Mouse (Mus musculus) forebrain, embryonic 16.5 days (tissue): ENCODE measurements around the gene Catsper2. TPM values are rescaled to one million over a fixed set of nuclear protein-coding genes. Genes with fewer than 3 reads are reported as not detected.
A peak's percentile ranks its signal among the peaks of the same experiment; 100 is the strongest.

ENCODE experiments used
- ATAC-seq: fragments of 200-750 bp; cut with Nextera tagmentation; 2 replicates; pipeline ENCODE4 v1.8.0; 2017; ENCODE audit warnings: mild to moderate bottlenecking, moderate library complexity
- H3K27ac ChIP-seq: fragments of 300-500 bp; sonication (generic); 2 replicates; pipeline ENCODE4 v1.5.1; 2014; ENCODE audit warnings: low read length, control low read depth
- H3K27me3 ChIP-seq: fragments of 300-500 bp; sonication (generic); replicated peaks from 2 replicates; pipeline ENCODE4 v1.6.1; 2014; ENCODE audit warnings: low read length; ENCODE audit not compliant: control insufficient read depth, insufficient read depth
- H3K36me3 ChIP-seq: fragments of 300-500 bp; sonication (generic); 2 replicates; pipeline ENCODE4 v1.6.1; 2014; ENCODE audit not compliant: control insufficient read depth, insufficient read depth
- H3K4me1 ChIP-seq: fragments of 300-500 bp; sonication (generic); replicated peaks from 2 replicates; pipeline ENCODE4 v1.6.1; 2014; ENCODE audit warnings: low read length; ENCODE audit not compliant: control insufficient read depth, insufficient read depth
- H3K4me2 ChIP-seq: fragments of 300-500 bp; sonication (generic); 2 replicates; pipeline ENCODE4 v1.6.1; 2014; ENCODE audit warnings: mild to moderate bottlenecking, low read length, control low read depth
- H3K4me3 ChIP-seq: fragments of 300-500 bp; sonication (generic); replicated peaks from 2 replicates; pipeline ENCODE4 v1.5.1; 2014; ENCODE audit warnings: mild to moderate bottlenecking, low read length, control low read depth
- H3K9ac ChIP-seq: fragments of 300-500 bp; sonication (generic); replicated peaks from 2 replicates; pipeline ENCODE4 v1.6.1; 2014; ENCODE audit warnings: low read depth, low read length, control low read depth
- H3K9me3 ChIP-seq: fragments of 300-500 bp; sonication (generic); 2 replicates; pipeline ENCODE4 v1.6.1; 2016; ENCODE audit warnings: low read length; ENCODE audit not compliant: control insufficient read depth
- WGBS: fragments of 180-500 bp; shearing (Covaris S2); extraction: QIAGEN DNeasy Blood & Tissue Kit; methylation state at CpG from one replicate; pipeline ENCODE4 v1.1.7; 2014; 5-methylcytosine and 5-hydroxymethylcytosine counted together
- polyA plus RNA-seq: library from polyadenylated mRNA; unstranded; fragments of >200 nt; fragmentation: Nextera tagmentation; extraction: Ambion mirVana; gene quantifications from 2 replicates; pipeline ENCODE4 v1.2.1, GENCODE M21; 2015

The Catsper2 gene
- 4.5 and 7.5 TPM in 2 replicates for polyA plus RNA-seq

GRCm38 (mm10) chr2:121413387-121414042 is at the start of gene Catsper2, which contains the start of gene Pdia3:
Catsper2 (minus strand) TSS chr2:121413792.
Pdia3 (plus strand) TSS chr2:121413775.
- Histone ChIP-seq H3K27me3 (no peaks in the 10 kb centered on the region), H3K4me2 (peak within 1 kb of the TSS; percentile 60), H3K36me3 (no peaks in the 10 kb centered on the region; the same call in 1 of the 2 replicates), H3K9ac (peak within 1 kb of the TSS; percentile 92), H3K4me3 (peak within 1 kb of the TSS; percentile 74), H3K27ac (peak within 1 kb of the TSS; percentile 98), H3K9me3 (no peaks in the 10 kb centered on the region), H3K4me1 (peaks cover 25% of the 10 kb centered on the region)
- under 1% methylated on average over 68 of the region's 68 CpGs for WGBS
- peak; percentile 99 for ATAC-seq

- no peak overlapping the region for H3K27ac ChIP-seq
Observed at GRCm38 (mm10) chr2:121460071-121460470, 46.5 kb upstream of the Catsper2 start.

GRCm38 (mm10) chr2:121456692-121457642 is 43.4 kb upstream of the Catsper2 start, which contains the start of gene Serinc4:
Serinc4 (minus strand) TSS chr2:121456781.
- H3K27ac ChIP-seq, result peak within 1 kb of the TSS; percentile 54
- H3K36me3 ChIP-seq, result peaks cover 8% of the 10 kb centered on the region; the same call in 1 of the 2 replicates
- peak within 1 kb of the TSS; percentile 68 for H3K9ac ChIP-seq
- peak within 1 kb of the TSS; percentile 71 for H3K4me3 ChIP-seq
- peak; percentile 96 for ATAC-seq
- H3K4me1 ChIP-seq, result peaks cover 11% of the 10 kb centered on the region
- 4% methylated on average over 41 of the region's 41 CpGs for WGBS
- no peaks in the 10 kb centered on the region for H3K27me3 ChIP-seq
- peak within 1 kb of the TSS; percentile 72 for H3K4me2 ChIP-seq
- H3K9me3 ChIP-seq, result no peaks in the 10 kb centered on the region

More at GRCm38 (mm10) chr2:121460071-121460470, 46.5 kb upstream of the Catsper2 start:
- H3K9ac ChIP-seq, result no peak overlapping the region
- H3K27me3 ChIP-seq, result no peaks in the 10 kb centered on the region
- no peaks in the 10 kb centered on the region for H3K9me3 ChIP-seq
- H3K36me3 ChIP-seq, result peaks cover 8% of the 10 kb centered on the region; the same call in 1 of the 2 replicates
- 60% methylated on average over 2 of the region's 2 CpGs for WGBS
- H3K4me1 ChIP-seq, result peaks cover 11% of the 10 kb centered on the region
- H3K4me2 ChIP-seq, result no peak overlapping the region
- no peak overlapping the region for H3K4me3 ChIP-seq
- ATAC-seq, result no peak

DNA sequence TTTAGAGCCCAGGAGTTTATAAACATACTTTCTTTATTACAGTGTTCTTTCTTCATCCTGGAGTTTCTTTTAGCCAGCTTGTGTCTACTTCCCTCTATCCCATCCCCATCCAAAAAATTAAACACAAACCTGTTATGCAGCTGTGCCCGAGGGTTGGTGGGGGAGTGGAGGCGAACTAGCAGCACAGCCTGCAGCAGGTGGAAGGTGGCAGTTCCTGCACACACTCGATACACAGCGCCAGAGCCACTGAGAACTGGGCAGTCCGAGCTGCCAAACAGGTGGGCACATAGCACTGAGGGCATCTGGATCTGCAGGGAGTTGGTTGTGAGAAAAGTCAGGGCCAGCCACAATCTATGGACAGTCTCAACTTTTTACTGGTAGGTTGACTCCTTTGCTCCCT is 41.9 kb upstream of the Catsper2 start:
- H3K4me2 ChIP-seq, result no peak overlapping the region
- 78% methylated on average over 5 of the region's 5 CpGs for WGBS
- no peak overlapping the region for H3K4me3 ChIP-seq
- H3K36me3 ChIP-seq, result 0 out of 2 replicates have a peak, but pooled peaks cover 4% of the 10 kb centered on the region
- no peaks in the 10 kb centered on the region for H3K27me3 ChIP-seq
- H3K4me1 ChIP-seq, result peaks cover 21% of the 10 kb centered on the region
- ATAC-seq, result no peak
- no peak overlapping the region for H3K27ac ChIP-seq
- H3K9ac ChIP-seq, result no peak overlapping the region
- no peaks in the 10 kb centered on the region for H3K9me3 ChIP-seq

- no peak overlapping the region for H3K27ac ChIP-seq
- 0 out of 2 replicates have a peak, but pooled peaks cover 4% of the 10 kb centered on the region for H3K36me3 ChIP-seq
- H3K4me1 ChIP-seq, result peaks cover 26% of the 10 kb centered on the region
- no peak overlapping the region for H3K4me3 ChIP-seq
- 91% methylated on average over 6 of the region's 6 CpGs for WGBS
- no peaks in the 10 kb centered on the region for H3K27me3 ChIP-seq
- ATAC-seq, result no peak
- H3K4me2 ChIP-seq, result no peak overlapping the region
- no peaks in the 10 kb centered on the region for H3K9me3 ChIP-seq
- no peak overlapping the region for H3K9ac ChIP-seq
Observed at GRCm38 (mm10) chr2:121453917-121454316, 40.3 kb upstream of the Catsper2 start.

DNA sequence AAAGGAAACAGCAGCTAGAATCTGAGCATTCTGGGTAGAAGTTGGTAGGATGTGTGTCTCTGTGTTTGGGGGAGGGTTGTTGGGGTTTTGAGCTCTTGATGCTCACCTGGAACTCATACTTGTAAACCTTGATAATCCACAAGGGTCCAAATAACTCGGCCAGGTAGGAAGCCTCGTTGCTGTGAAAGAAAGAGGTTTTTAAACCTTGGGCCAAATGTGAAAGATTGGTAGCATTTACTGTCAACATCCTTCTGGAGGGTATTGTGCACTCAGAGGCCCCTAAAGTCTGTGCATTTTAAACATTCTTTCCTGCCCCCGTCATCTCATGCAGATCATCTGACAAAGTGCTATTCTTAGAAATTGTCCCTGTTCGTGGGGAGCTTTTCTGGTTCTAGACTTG is 39.4 kb upstream of the Catsper2 start, which contains the start of gene Hypk:
Gene Hypk (plus strand): TSS at position 301 of the 400 bp plus-strand sequence.
- H3K4me1 ChIP-seq, result peaks cover 31% of the 10 kb centered on the region
- no peak within 1 kb of the TSS for H3K27ac ChIP-seq
- H3K27me3 ChIP-seq, result no peaks in the 10 kb centered on the region
- H3K4me2 ChIP-seq, result no peak within 1 kb of the TSS
- WGBS, result 75% methylated on average over 4 of the region's 4 CpGs
- H3K9ac ChIP-seq, result no peak within 1 kb of the TSS
- no peak for ATAC-seq
- H3K36me3 ChIP-seq, result no peaks in the 10 kb centered on the region
- no peaks in the 10 kb centered on the region for H3K9me3 ChIP-seq
- H3K4me3 ChIP-seq, result no peak within 1 kb of the TSS

- 83% methylated on average over 4 of the region's 4 CpGs for WGBS
- H3K27ac ChIP-seq, result no peak overlapping the region
- ATAC-seq, result no peak
- no peaks in the 10 kb centered on the region for H3K27me3 ChIP-seq
- no peaks in the 10 kb centered on the region for H3K36me3 ChIP-seq
- H3K4me3 ChIP-seq, result no peak overlapping the region
- peaks cover 26% of the 10 kb centered on the region for H3K4me1 ChIP-seq
- no peaks in the 10 kb centered on the region for H3K9me3 ChIP-seq
- no peak overlapping the region for H3K9ac ChIP-seq
- H3K4me2 ChIP-seq, result no peak overlapping the region
Observed at GRCm38 (mm10) chr2:121452361-121452760, 38.8 kb upstream of the Catsper2 start.

- no peak for ATAC-seq
- Histone ChIP-seq H3K4me3 (peak overlapping the region; percentile 91), H3K9ac (peak overlapping the region; percentile 85), H3K4me2 (peak overlapping the region; percentile 75), H3K27me3 (no peaks in the 10 kb centered on the region), H3K36me3 (no peaks in the 10 kb centered on the region), H3K9me3 (no peaks in the 10 kb centered on the region), H3K4me1 (peaks cover 22% of the 10 kb centered on the region), H3K27ac (peak overlapping the region; percentile 96)
- WGBS, result 1% methylated on average over 7 of the region's 7 CpGs
Observed at GRCm38 (mm10) chr2:121450093-121450492, 36.5 kb upstream of the Catsper2 start.

DNA sequence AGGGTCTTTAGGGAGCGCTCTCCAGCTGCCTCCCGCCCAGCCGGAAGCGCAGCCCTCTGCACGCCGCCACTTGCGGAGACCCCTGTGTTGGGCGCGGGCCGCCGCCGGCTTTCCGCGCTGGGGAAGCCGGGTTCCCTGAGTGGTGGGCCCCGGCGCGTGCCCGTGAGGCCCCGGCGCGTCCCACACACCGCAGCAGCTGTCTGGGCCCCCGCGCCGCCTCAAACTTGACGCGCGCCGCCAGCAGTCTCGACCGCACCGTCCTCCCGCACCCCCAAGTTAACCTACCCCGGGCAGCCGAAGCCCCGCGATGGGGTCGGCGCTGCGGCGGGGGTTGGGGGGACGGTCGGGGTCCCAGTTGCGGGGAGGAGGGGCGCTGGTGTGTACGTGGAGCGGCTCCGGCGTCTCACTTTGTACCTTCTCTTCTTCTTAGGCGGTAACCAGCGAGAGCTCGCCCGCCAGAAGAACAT is 36.0 kb upstream of the Catsper2 start:
- peak overlapping the region; percentile 75 for H3K4me2 ChIP-seq
- H3K36me3 ChIP-seq, result no peaks in the 10 kb centered on the region
- H3K9ac ChIP-seq, result peak overlapping the region; percentile 85
- H3K4me1 ChIP-seq, result peaks cover 22% of the 10 kb centered on the region
- no peaks in the 10 kb centered on the region for H3K27me3 ChIP-seq
- ATAC-seq, result peak; percentile 74
- no peaks in the 10 kb centered on the region for H3K9me3 ChIP-seq
- H3K4me3 ChIP-seq, result peak overlapping the region; percentile 91
- peak overlapping the region; percentile 96 for H3K27ac ChIP-seq
- WGBS, result under 1% methylated on average over 53 of the region's 54 CpGs
